Mouse (Mus musculus) cerebellum, adult 18-20 months (tissue): ENCODE data around the gene Stk24.

Source experiments
- DNase-seq, 2 experiments: peaks; one replicate each; pipeline ENCODE4 v3.0.0; 2021

Gene Stk24

GRCm38 (mm10) chr14:121378243-121379115, 1.3 kb downstream of the Stk24 start:
- peak; percentile 40 to 56 for DNase-seq

- no peak for DNase-seq
Observed at GRCm38 (mm10) chr14:121376566-121376965, 3.2 kb downstream of the Stk24 start.

DNA sequence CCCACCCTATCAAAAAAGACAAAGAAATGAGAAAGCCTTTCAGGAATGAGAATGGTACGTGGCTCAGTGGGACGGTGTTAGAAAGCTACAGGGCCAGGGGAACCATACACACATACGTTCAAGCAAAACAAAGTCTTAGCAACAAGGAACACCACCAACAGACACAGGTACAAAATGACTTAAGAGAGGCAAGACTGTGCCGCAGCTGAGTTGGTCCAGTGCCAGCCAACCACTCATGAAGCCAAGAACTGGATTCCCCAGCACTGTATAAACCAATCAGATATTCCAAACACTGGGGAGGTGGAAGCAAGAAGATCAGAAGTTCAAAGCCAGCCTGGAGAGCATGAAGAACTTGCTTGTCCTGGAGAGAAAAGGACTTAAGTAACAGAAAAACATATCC, 5.9 kb downstream of the Stk24 start:
- DNase-seq, result peak; percentile 17 to 26

DNA sequence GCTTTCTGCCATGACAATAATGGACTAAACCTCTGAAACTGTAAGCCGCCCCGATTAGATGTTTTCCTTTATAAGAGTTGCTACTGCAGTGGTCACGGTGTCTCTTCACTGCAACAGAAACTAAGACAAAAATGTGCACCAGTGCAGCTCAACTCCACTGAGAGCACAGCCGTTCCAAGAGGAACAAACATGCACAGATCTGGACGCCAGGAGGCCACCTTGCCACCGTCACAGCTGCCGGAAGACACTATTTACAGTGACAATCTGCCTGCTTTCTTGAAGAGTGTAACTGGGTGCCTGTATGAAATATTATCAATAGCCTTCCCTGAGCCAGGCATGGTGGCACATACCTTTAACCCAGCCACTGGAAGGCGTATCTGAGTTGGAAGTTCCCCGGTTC, 6.8 kb downstream of the Stk24 start:
- no peak for DNase-seq

GRCm38 (mm10) chr14:121371911-121372820, 7.6 kb downstream of the Stk24 start:
- DNase-seq, result no peak

- DNase-seq, result no peak
Observed at GRCm38 (mm10) chr14:121369385-121369784, 10.4 kb downstream of the Stk24 start.

GRCm38 (mm10) chr14:121368108-121368705, 11.6 kb downstream of the Stk24 start:
- no peak for DNase-seq

GRCm38 (mm10) chr14:121365991-121366728, 13.7 kb downstream of the Stk24 start:
- DNase-seq, result no peak

GRCm38 (mm10) chr14:121365390-121365789, 14.4 kb downstream of the Stk24 start:
- no peak for DNase-seq

GRCm38 (mm10) chr14:121364282-121364681, 15.5 kb downstream of the Stk24 start:
- DNase-seq, result no peak

- no peak for DNase-seq
Observed at GRCm38 (mm10) chr14:121361319-121362114, 18.3 kb downstream of the Stk24 start.

DNA sequence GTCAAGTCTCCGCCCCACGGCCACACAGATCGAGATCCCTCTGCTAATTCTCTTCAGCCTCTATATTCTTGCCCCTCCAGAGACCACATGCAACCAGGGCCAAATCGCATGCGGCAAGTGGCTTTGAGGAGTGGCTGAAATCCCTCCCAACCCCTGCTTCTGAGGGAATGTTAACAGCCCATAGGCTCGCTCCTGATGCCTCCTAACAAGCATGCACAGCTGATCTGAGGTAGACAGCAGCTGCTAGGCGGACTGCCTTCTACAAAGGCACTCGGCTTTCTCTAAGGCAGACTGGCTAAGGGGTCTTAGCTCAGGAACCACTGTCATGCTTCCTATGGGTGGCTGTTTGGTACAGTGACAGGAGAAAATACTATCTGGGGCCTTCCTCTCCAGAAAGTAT, 20.0 kb downstream of the Stk24 start:
- no peak for DNase-seq

DNA sequence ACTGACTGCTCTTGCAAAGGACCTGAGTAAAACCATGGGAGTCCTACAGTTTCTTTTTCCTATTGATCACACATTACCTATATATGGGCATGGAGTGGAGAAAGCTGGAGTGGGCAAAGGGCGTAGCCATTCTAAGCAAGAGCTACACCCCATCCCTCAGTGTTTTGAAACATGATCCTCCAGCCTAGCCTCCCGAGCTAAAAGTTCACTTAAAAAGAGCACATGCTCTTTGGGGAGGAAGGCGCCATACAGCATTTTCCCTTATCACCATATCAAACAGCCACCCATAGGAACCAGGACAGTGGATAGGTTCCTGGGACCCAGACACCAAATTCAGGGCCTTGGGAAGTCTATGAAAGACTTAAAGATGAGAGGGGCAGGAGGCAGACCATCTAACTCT, 20.8 kb downstream of the Stk24 start:
- DNase-seq, result no peak

GRCm38 (mm10) chr14:121358327-121358726, 21.5 kb downstream of the Stk24 start:
- no peak for DNase-seq

GRCm38 (mm10) chr14:121356336-121356862, 23.4 kb downstream of the Stk24 start:
- DNase-seq, result no peak

GRCm38 (mm10) chr14:121355732-121356131, 24.1 kb downstream of the Stk24 start:
- DNase-seq, result no peak

DNA sequence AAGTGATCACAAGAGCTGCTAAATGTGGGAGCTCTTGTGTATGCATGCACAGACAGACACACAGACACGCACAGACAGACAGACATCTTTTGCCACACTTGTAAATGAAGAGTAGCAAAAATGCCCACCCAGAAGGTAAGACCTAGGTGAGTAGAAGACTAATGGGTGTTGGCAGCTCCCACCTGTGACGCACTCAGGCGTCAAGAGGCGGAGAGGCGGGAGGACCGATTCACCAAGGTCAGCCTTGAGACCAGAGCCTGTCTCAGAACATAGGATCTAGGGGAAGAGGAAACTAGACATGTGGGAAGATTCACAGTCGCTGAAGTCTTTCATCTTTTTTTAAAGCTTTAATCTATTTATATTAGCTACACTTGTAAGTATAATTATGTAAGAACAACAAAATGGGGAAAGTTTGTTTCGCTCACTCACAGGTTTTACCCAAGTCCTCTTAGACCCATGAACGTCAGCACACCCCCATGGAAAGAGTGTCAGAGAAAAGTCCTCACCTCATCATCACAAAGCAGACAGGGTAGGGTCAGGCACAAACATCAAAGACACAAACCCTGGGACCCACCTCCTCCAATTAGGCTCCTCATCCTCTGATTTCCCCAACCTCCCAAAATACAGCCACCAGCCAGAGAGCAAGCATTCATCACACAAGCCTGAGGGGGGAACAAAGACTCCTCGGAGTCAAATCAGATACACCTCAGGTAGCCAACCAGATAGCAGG, 26.0 kb downstream of the Stk24 start:
- DNase-seq, result no peak

GRCm38 (mm10) chr14:121352744-121353143, 27.1 kb downstream of the Stk24 start:
- no peak for DNase-seq

DNA sequence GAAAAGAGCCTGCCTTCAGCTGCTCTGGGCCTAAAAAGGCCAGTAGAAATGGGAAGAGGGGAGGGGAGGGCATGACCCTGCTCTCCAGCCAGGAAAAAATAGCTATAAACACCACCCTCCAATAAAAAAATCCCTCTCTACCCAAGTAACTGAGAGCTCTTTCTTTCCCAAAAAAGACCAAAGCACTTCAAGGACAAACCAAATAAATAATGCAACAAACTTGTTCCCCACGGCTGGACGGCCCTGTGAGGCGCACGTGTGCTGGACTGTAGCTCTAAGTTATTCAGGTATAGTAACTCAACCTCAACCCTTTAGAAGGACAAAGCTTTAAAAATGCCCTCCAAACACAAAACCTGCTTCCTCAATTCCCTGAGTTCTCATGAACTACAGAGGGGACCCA, 28.1 kb downstream of the Stk24 start:
- no peak for DNase-seq

- no peak for DNase-seq
Observed at GRCm38 (mm10) chr14:121350011-121350410, 29.8 kb downstream of the Stk24 start.

- DNase-seq, result no peak
Observed at GRCm38 (mm10) chr14:121349291-121349690, 30.5 kb downstream of the Stk24 start.
